In genomic region chr3:153571152-153571551, GRCm38 (mm10) we compare ENCODE assay signal across 15 mouse cellular contexts.
A peak's percentile ranks its signal among the peaks of the same experiment; 100 is the strongest.
DNase-seq lines count a peak whose midpoint lies in the region.
"Had no signal": no experiment of that assay in that cellular context is flagged by ENCODE, and none has a peak within 500 bp of the region (broad histone marks: within the 10 kb centered on the region; RNA-seq: fewer than 3 reads in every experiment).

No protein-coding gene starts in this region.

- H3K9me3 ChIP-seq in embryonic facial prominence, embryonic 10.5 days: no peaks in the 10 kb centered on the region
- H3K9me3 ChIP-seq: heart, embryonic 13.5 days; hindbrain, embryonic 15.5 days; neural tube, embryonic 13.5 days had no signal

- H3K27ac ChIP-seq in embryonic facial prominence, embryonic 10.5 days (replicated peaks): no peak overlapping the region
- H3K27ac ChIP-seq: heart, embryonic 13.5 days; hindbrain, embryonic 15.5 days had no signal

- DNase-seq in left cerebral cortex, adult 11 months (ENCODE audit: low spot score): peak; percentile 57
- DNase-seq in left cerebral cortex, postnatal 4 days: no peak
- DNase-seq in frontal cortex, postnatal 36 days (ENCODE audit: low spot score in 2 of 2): peak; percentile 61
- peak; percentile 66 to 74 for DNase-seq in left cerebral cortex, adult 18-20 months (ENCODE audit: low spot score in 2 of 2)
- DNase-seq in right cerebral cortex, postnatal 25 days: peak; percentile 53
- DNase-seq in embryonic facial prominence, embryonic 10.5 days (ENCODE audit: low spot score): no peak
- DNase-seq in urinary bladder, adult 18-20 months (ENCODE audit: low spot score in 2 of 2): no peak
- no peak for DNase-seq in heart, postnatal 4 days
- DNase-seq: adrenal gland, postnatal 10 days; gastrocnemius, postnatal 10 days; lung, postnatal 10 days; midbrain, embryonic 14.5 days had no signal

- H3K27me3 ChIP-seq in embryonic facial prominence, embryonic 10.5 days (replicated peaks; ENCODE audit: low read depth, poor library complexity, severe bottlenecking): no peaks in the 10 kb centered on the region
- H3K27me3 ChIP-seq: heart, embryonic 13.5 days; hindbrain, embryonic 15.5 days; neural tube, embryonic 13.5 days had no signal

- no peak overlapping the region for H3K4me3 ChIP-seq in embryonic facial prominence, embryonic 10.5 days
- H3K4me3 ChIP-seq: heart, embryonic 13.5 days; hindbrain, embryonic 15.5 days; neural tube, embryonic 13.5 days had no signal

- 94% methylated on average over 11 of the region's 11 CpGs for WGBS in embryonic facial prominence, embryonic 10.5 days

- no peaks in the 10 kb centered on the region for H3K4me1 ChIP-seq in embryonic facial prominence, embryonic 10.5 days

- H3K36me3 ChIP-seq in embryonic facial prominence, embryonic 10.5 days (replicated peaks): no peaks in the 10 kb centered on the region
- H3K36me3 ChIP-seq: heart, embryonic 13.5 days; hindbrain, embryonic 15.5 days; neural tube, embryonic 13.5 days had no signal

- intact Hi-C loops in left cerebral cortex, postnatal 4 days (cut with DNase I): no loop called here

Comparison
In these comparisons a context has a peak if more than half of its experiments do, and no peak if none do; other contexts are left out.
1. DNase-seq: peak in left cerebral cortex, adult 11 months (single experiment), frontal cortex, postnatal 36 days (2 of 2), left cerebral cortex, adult 18-20 months (2 of 2) and right cerebral cortex, postnatal 25 days (single experiment); none in left cerebral cortex, postnatal 4 days (single experiment), embryonic facial prominence, embryonic 10.5 days (single experiment), urinary bladder, adult 18-20 months (0 of 2) and heart, postnatal 4 days (single experiment).